In the genomic region with DNA sequence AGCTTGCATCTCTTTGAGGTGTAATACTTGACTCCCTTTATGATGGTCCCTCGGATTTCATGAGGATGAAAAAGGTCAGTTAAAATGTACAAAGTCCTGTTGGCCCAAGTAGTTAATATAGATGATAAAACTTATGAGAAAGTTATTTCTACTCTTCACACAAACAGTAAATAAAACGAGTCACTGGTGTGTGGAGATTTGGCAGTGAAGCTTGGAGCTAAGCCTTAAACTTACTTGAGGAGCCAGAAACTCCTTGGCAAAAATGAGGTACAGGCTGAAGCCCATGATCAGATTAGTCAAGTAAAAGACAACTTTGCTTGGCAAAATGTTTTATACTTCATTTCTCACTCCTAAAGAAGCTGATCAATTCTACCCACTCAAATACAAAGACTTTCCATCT, we compare ENCODE assay signal across 11 mouse cellular contexts.
A peak's percentile ranks its signal among the peaks of the same experiment; 100 is the strongest.
DNase-seq lines count a peak whose midpoint lies in the region; ATAC-seq and TF ChIP-seq lines count a peak whose summit lies in the region.
"Had no signal": no experiment of that assay in that cellular context is flagged by ENCODE, and none has a peak within 500 bp of the region (broad histone marks: within the 10 kb centered on the region; RNA-seq: fewer than 3 reads in every experiment).

No protein-coding gene starts in this region.

- DNase-seq in heart, postnatal 36 days = no peak
- no peak for DNase-seq in lung, postnatal 0 days (ENCODE audit: low spot score)
- DNase-seq in lung, postnatal 14 days = no peak
- DNase-seq in hindbrain, embryonic 14.5 days (ENCODE audit: low spot score) = no peak
- no peak for DNase-seq in thymus, postnatal 4 days
- no peak for DNase-seq in left cerebral cortex, adult 18-20 months (ENCODE audit: low spot score in 2 of 2)
- DNase-seq: adrenal gland, adult 2 months; cerebellum, adult 9-11 months; kidney, postnatal 4 days had no signal

- TF ChIP-seq CTCF in lung, postnatal 0 days (IDR thresholded peaks at IDR 0.05) = no peak

- WGBS in heart, embryonic 15.5 days = 50% methylated on average over 2 of the region's 2 CpGs
- WGBS in lung, postnatal 0 days = 26% methylated on average over 2 of the region's 2 CpGs
- WGBS in hindbrain, embryonic 14.5 days = 63% methylated on average over 2 of the region's 2 CpGs
- WGBS in stomach, embryonic 15.5 days = 40% methylated on average over 2 of the region's 2 CpGs

- no peaks in the 10 kb centered on the region for H3K36me3 ChIP-seq in heart, embryonic 15.5 days
- H3K36me3 ChIP-seq in lung, postnatal 0 days (ENCODE audit: insufficient read depth, low read length) = no peaks in the 10 kb centered on the region
- 0 out of 2 replicates have a peak, but pooled peaks cover 5% of the 10 kb centered on the region for H3K36me3 ChIP-seq in hindbrain, embryonic 14.5 days (replicated peaks; ENCODE audit: control insufficient read depth, insufficient read depth)
- H3K36me3 ChIP-seq in stomach, embryonic 15.5 days = no peaks in the 10 kb centered on the region

- H3K9ac ChIP-seq in heart, embryonic 15.5 days = no peak overlapping the region
- no peak overlapping the region for H3K9ac ChIP-seq in lung, postnatal 0 days (replicated peaks; ENCODE audit: low read depth)
- H3K9ac ChIP-seq in hindbrain, embryonic 14.5 days = no peak overlapping the region
- H3K9ac ChIP-seq in stomach, embryonic 15.5 days = no peak overlapping the region

- H3K4me3 ChIP-seq in heart, embryonic 15.5 days = no peak overlapping the region
- no peak overlapping the region for H3K4me3 ChIP-seq in lung, postnatal 0 days (ENCODE audit: low read depth, low read length)
- H3K4me3 ChIP-seq in hindbrain, embryonic 14.5 days (replicated peaks; ENCODE audit: low read length) = peak overlapping the region; percentile 65; the same call in 1 of the 2 replicates
- no peak overlapping the region for H3K4me3 ChIP-seq in stomach, embryonic 15.5 days (replicated peaks)

- H3K4me1 ChIP-seq in heart, embryonic 15.5 days (replicated peaks) = peaks cover 65% of the 10 kb centered on the region
- peaks cover 39% of the 10 kb centered on the region; the same call in 1 of the 2 replicates for H3K4me1 ChIP-seq in lung, postnatal 0 days (ENCODE audit: insufficient read depth, low read depth, low read length)
- H3K4me1 ChIP-seq in hindbrain, embryonic 14.5 days (replicated peaks; ENCODE audit: control insufficient read depth, insufficient read depth, low read length) = peaks cover 35% of the 10 kb centered on the region
- peaks cover 26% of the 10 kb centered on the region; the same call in 1 of the 2 replicates for H3K4me1 ChIP-seq in stomach, embryonic 15.5 days

- no peaks in the 10 kb centered on the region for H3K9me3 ChIP-seq in heart, embryonic 15.5 days (replicated peaks)
- H3K9me3 ChIP-seq in lung, postnatal 0 days (ENCODE audit: low read length) = no peaks in the 10 kb centered on the region
- H3K9me3 ChIP-seq in hindbrain, embryonic 14.5 days (ENCODE audit: control insufficient read depth, low read length) = no peaks in the 10 kb centered on the region
- no peaks in the 10 kb centered on the region for H3K9me3 ChIP-seq in stomach, embryonic 15.5 days

- H3K4me2 ChIP-seq in heart, embryonic 15.5 days = peak overlapping the region; percentile 88
- peak overlapping the region; percentile 86; the same call in 1 of the 2 replicates for H3K4me2 ChIP-seq in lung, postnatal 0 days (replicated peaks; ENCODE audit: low read depth, low read length)
- peak overlapping the region; percentile 89 for H3K4me2 ChIP-seq in hindbrain, embryonic 14.5 days (replicated peaks)
- peak overlapping the region; percentile 89 for H3K4me2 ChIP-seq in stomach, embryonic 15.5 days

- no peaks in the 10 kb centered on the region for H3K27me3 ChIP-seq in heart, embryonic 15.5 days
- no peaks in the 10 kb centered on the region for H3K27me3 ChIP-seq in lung, postnatal 0 days (replicated peaks; ENCODE audit: insufficient read depth, low read length)
- no peaks in the 10 kb centered on the region for H3K27me3 ChIP-seq in hindbrain, embryonic 14.5 days (ENCODE audit: control insufficient read depth, insufficient read depth, low read length)
- no peaks in the 10 kb centered on the region for H3K27me3 ChIP-seq in stomach, embryonic 15.5 days (replicated peaks)

- peak overlapping the region; percentile 94 for H3K27ac ChIP-seq in heart, embryonic 15.5 days
- H3K27ac ChIP-seq in lung, postnatal 0 days (ENCODE audit: low read length) = peak overlapping the region; percentile 98
- peak overlapping the region; percentile 89; the same call in 1 of the 2 replicates for H3K27ac ChIP-seq in hindbrain, embryonic 14.5 days
- H3K27ac ChIP-seq in stomach, embryonic 15.5 days = peak overlapping the region; percentile 92

- TF ChIP-seq EP300 in lung, postnatal 0 days (IDR thresholded peaks at IDR 0.05) = no peak

- no peak for ATAC-seq in heart, embryonic 15.5 days (replicated peaks; ENCODE audit: insufficient number of reproducible peaks, insufficient read depth, low FRiP score, low read depth)
- no peak for ATAC-seq in lung, postnatal 0 days
- no peak for ATAC-seq in hindbrain, embryonic 14.5 days (ENCODE audit: low FRiP score)
- ATAC-seq in stomach, embryonic 15.5 days (ENCODE audit: insufficient read depth, low FRiP score, low read depth) = no peak

- intact Hi-C loops in heart, postnatal 36 days (cut with DNase I) = loop anchor here (2.0 to 5.0 kb wide), 5 partner anchors 14 to 494 kb away; no protein-coding TSS in a partner anchor
